Mouse (Mus musculus) liver, embryonic 15.5 days (tissue): Measurements from ENCODE around the gene Gmpr. TPM values are rescaled to one million over a fixed set of nuclear protein-coding genes. Genes with fewer than 3 reads are reported as not detected.

Experiments used
- ATAC-seq: fragments of 200-750 bp; cut with Nextera tagmentation; 2 replicates; pipeline ENCODE4 v1.8.0; 2017; ENCODE audit warnings: moderate number of reproducible peaks, mild to moderate bottlenecking, moderate library complexity; ENCODE audit not compliant: insufficient read depth
- H3K27ac ChIP-seq: fragments of 300-500 bp; sonication (generic); replicated peaks from 2 replicates; pipeline ENCODE4 v1.5.1; 2015; ENCODE audit warnings: mild to moderate bottlenecking, inconsistent platforms
- H3K27me3 ChIP-seq: fragments of 300-500 bp; sonication (generic); 2 replicates; pipeline ENCODE4 v1.6.1; 2015; ENCODE audit warnings: mild to moderate bottlenecking, inconsistent platforms
- H3K36me3 ChIP-seq: fragments of 300-500 bp; sonication (generic); replicated peaks from 2 replicates; pipeline ENCODE4 v1.6.1; 2015; ENCODE audit warnings: moderate library complexity, mild to moderate bottlenecking, inconsistent platforms
- H3K4me1 ChIP-seq: fragments of 300-500 bp; sonication (generic); replicated peaks from 2 replicates; pipeline ENCODE4 v1.6.1; 2015; ENCODE audit warnings: inconsistent platforms
- H3K4me2 ChIP-seq: fragments of 300-500 bp; sonication (generic); 2 replicates; pipeline ENCODE4 v1.6.1; 2015; ENCODE audit warnings: moderate library complexity, mild to moderate bottlenecking, inconsistent platforms
- H3K4me3 ChIP-seq: fragments of 300-500 bp; sonication (generic); replicated peaks from 2 replicates; pipeline ENCODE4 v1.5.1; 2015; ENCODE audit warnings: mild to moderate bottlenecking, inconsistent platforms
- H3K9ac ChIP-seq: fragments of 300-500 bp; sonication (generic); 2 replicates; pipeline ENCODE4 v1.6.1; 2015; ENCODE audit warnings: moderate library complexity, mild to moderate bottlenecking, inconsistent platforms
- H3K9me3 ChIP-seq: fragments of 300-500 bp; sonication (generic); replicated peaks from 2 replicates; pipeline ENCODE4 v1.6.1; 2016; ENCODE audit warnings: inconsistent platforms
- WGBS: fragments of 180-500 bp; shearing (Covaris S2); methylation state at CpG from one replicate; pipeline ENCODE4 v1.1.7; 2015; ENCODE audit warnings: mixed read lengths; ENCODE audit not compliant: insufficient replicate concordance; 5-methylcytosine and 5-hydroxymethylcytosine counted together
- polyA plus RNA-seq: library from polyadenylated mRNA; unstranded; fragments of >200 nt; fragmentation: Nextera tagmentation; extraction: Ambion mirVana; gene quantifications from 2 replicates; pipeline ENCODE4 v1.2.1, GENCODE M21; 2015

Gene Gmpr
- polyA plus RNA-seq, 1 experiment from 2014 or later, result 265 TPM

DNA sequence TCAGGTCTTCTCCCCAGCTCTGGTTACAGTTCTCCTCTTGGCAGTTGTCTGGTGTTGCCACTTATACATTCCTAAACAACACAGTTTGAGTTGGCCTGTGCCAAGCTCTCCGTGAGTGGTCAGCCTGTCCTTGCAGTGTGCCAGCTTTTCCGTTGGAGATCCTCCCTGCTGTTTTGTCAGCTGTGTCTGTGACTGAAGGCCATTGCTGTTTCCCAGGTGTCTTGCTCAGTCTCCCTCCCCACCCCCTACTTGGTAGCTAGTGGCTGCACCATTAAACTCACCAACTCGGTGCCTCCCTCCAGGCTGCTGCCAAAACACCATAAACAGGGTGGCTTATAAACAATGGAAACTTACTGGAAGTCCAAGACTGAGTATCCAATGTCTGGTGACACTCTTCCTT is 17.1 kb downstream of the Gmpr start:
- 82% methylated on average over 3 of the region's 3 CpGs for WGBS
- no peak overlapping the region for H3K4me2 ChIP-seq
- no peak overlapping the region for H3K4me3 ChIP-seq
- H3K9me3 ChIP-seq, result no peaks in the 10 kb centered on the region
- peaks cover 88% of the 10 kb centered on the region for H3K4me1 ChIP-seq
- peaks cover 80% of the 10 kb centered on the region for H3K36me3 ChIP-seq
- no peak for ATAC-seq
- peak overlapping the region; percentile 100 for H3K27ac ChIP-seq
- peak overlapping the region; percentile 9; the same call in 1 of the 2 replicates for H3K9ac ChIP-seq
- no peaks in the 10 kb centered on the region for H3K27me3 ChIP-seq

DNA sequence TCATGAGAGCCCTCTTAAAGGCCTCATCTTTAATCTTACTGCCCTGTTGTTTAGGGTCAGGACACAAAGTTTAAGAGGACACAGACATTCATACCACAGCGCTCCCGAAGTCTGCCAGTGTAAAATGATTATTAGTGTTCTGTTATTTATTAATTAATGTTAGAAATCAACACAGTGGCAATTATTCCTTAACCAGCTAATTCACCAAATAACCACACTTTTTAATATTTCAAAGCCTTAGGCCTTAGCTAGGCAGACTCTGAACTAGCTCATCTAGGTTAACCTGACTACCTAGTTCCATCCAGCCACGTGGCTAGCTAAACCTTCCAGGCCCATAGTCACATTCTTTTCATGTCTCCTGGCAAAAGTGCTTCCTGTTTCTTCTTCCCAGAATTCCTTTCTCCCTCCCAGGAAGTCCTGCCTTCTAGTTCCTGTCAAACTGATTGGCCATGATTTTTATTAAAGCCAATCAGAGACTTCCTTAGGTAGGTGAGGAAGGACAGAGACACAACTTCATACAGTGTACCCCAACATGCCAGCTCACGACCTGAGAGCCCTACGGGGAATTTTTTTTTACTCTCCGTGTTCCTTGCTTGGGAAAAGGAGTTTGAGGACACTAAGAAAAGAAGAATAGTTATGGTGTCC is 17.7 kb downstream of the Gmpr start:
- no peak for ATAC-seq
- Histone ChIP-seq H3K9me3 (no peaks in the 10 kb centered on the region), H3K9ac (peak overlapping the region; percentile 26), H3K27ac (peak overlapping the region; percentile 100), H3K4me1 (peaks cover 92% of the 10 kb centered on the region), H3K4me2 (no peak overlapping the region), H3K4me3 (no peak overlapping the region), H3K27me3 (no peaks in the 10 kb centered on the region), H3K36me3 (peaks cover 80% of the 10 kb centered on the region)
- WGBS, result 85% methylated on average over 6 of the region's 6 CpGs

DNA sequence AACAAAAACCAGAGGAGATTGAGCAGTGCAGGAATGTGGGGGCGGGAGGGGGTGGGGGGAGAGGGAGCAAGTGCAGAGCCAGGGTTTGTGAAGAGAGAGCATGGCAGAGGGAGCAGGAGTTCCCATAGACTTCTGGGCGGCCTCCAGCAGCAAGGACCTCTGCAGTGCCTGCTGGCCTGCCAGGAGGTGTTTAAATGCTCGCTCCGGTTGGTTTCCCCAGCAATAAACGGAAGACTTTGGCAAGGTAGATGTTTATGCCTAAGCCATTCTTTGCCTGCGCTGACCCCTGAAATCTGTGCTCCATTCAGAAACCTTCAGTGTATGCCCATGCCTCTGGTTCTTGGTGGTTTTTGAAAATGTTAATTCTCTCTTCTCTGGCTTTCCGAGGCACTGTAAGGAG is 19.0 kb downstream of the Gmpr start:
- peak overlapping the region; percentile 100 for H3K27ac ChIP-seq
- ATAC-seq, result no peak
- H3K4me1 ChIP-seq, result peaks cover 92% of the 10 kb centered on the region
- H3K4me3 ChIP-seq, result no peak overlapping the region; the same call in 1 of the 2 replicates
- WGBS, result 82% methylated on average over 7 of the region's 7 CpGs
- H3K36me3 ChIP-seq, result peaks cover 80% of the 10 kb centered on the region
- peak overlapping the region; percentile 73 for H3K4me2 ChIP-seq
- no peaks in the 10 kb centered on the region for H3K9me3 ChIP-seq
- peak overlapping the region; percentile 58 for H3K9ac ChIP-seq
- H3K27me3 ChIP-seq, result no peaks in the 10 kb centered on the region

DNA sequence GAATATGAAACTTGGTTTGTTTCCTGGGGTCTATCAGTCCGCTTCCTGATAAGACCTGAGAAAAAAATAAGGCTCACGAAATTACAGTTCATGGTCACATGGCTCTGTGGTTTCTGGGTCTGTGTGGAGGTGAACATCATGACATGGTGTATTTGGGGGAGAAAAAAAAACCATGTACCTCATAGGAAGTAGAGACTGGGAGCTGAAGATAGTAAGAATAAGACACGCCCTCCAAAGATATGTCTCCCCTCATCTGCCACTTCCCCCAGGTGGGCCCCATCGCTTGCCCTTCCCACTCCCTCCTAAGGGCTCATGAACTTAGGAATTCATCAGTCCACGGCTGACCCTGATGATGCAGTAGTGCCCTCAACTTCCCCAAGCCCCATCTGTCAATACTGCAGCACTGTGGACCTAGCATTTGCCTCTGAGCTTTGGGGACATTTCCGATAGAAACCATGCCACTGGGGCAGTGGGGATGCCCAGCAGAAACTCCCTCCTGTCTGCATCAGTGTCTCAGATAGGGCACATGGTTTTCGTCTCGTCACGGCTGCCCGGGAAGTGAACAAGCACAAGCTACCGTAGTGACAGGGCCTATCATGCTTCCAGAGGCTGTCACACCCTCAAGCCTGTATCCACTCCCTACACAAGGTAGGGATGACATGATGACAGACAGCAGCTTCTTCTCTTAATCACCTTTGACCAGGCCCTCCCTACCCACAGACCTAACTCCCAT is 20.2 kb downstream of the Gmpr start:
- H3K4me1 ChIP-seq, result peaks cover 98% of the 10 kb centered on the region
- H3K9ac ChIP-seq, result peak overlapping the region; percentile 58
- ATAC-seq, result peak; percentile 98
- peak overlapping the region; percentile 73 for H3K4me2 ChIP-seq
- 21% methylated on average over 11 of the region's 11 CpGs for WGBS
- no peaks in the 10 kb centered on the region for H3K9me3 ChIP-seq
- peak overlapping the region; percentile 100 for H3K27ac ChIP-seq
- peaks cover 80% of the 10 kb centered on the region for H3K36me3 ChIP-seq
- H3K4me3 ChIP-seq, result peak overlapping the region; percentile 35
- no peaks in the 10 kb centered on the region for H3K27me3 ChIP-seq

DNA sequence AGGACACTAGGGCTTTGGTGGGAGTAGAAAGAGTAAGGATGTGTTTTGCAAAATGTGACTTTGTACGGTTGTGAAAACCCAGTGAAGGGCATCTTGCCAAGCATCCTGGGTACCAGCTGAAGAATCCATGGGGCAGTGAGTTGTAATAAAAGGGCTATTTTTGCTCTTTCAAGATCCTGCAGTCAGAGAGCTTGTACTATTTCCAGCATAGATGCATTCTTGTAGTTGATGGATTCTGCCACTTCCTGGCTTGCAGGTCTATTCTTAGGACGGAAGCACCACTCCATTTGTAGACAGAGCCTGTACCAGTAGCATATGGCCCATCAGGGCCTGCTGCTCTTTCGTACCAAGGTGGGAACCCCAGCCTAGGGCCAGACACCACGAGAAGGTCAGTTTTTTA is 21.5 kb downstream of the Gmpr start:
- peaks cover 80% of the 10 kb centered on the region for H3K36me3 ChIP-seq
- H3K27ac ChIP-seq, result peak overlapping the region; percentile 100
- peak overlapping the region; percentile 13; the same call in 1 of the 2 replicates for H3K9ac ChIP-seq
- H3K4me1 ChIP-seq, result peaks cover 96% of the 10 kb centered on the region
- no peaks in the 10 kb centered on the region for H3K27me3 ChIP-seq
- H3K4me3 ChIP-seq, result no peak overlapping the region
- no peaks in the 10 kb centered on the region for H3K9me3 ChIP-seq
- H3K4me2 ChIP-seq, result 0 out of 2 replicates have a peak overlapping the region, but pooled peaks have one; percentile 3
- WGBS, result 85% methylated on average over 4 of the region's 4 CpGs
- ATAC-seq, result no peak

DNA sequence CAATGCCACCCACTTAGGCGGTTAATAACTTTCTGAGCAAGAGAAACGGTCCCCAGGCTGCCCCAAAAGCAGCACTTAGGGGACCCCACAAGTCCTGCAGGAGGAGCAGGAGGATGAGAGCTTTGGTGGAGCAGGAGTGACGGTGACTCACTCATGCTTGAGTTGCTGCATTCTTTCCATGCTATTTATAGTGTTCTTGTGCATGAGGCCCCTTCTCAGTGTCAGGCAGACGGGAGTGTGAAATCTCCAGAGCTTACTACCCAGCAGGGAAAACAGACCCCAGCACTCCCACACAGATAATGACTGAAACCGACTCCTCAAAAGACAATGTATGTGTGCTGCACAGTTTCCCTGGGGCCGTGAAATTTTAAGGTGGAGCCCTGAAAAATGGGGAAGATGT is 23.5 kb downstream of the Gmpr start:
- no peaks in the 10 kb centered on the region for H3K9me3 ChIP-seq
- peaks cover 80% of the 10 kb centered on the region for H3K36me3 ChIP-seq
- H3K9ac ChIP-seq, result peak overlapping the region; percentile 7; the same call in 1 of the 2 replicates
- 35% methylated on average over 6 of the region's 6 CpGs for WGBS
- no peak overlapping the region for H3K4me3 ChIP-seq
- H3K27me3 ChIP-seq, result no peaks in the 10 kb centered on the region
- ATAC-seq, result no peak
- H3K4me1 ChIP-seq, result peaks cover 93% of the 10 kb centered on the region
- no peak overlapping the region for H3K4me2 ChIP-seq
- peak overlapping the region; percentile 100 for H3K27ac ChIP-seq

DNA sequence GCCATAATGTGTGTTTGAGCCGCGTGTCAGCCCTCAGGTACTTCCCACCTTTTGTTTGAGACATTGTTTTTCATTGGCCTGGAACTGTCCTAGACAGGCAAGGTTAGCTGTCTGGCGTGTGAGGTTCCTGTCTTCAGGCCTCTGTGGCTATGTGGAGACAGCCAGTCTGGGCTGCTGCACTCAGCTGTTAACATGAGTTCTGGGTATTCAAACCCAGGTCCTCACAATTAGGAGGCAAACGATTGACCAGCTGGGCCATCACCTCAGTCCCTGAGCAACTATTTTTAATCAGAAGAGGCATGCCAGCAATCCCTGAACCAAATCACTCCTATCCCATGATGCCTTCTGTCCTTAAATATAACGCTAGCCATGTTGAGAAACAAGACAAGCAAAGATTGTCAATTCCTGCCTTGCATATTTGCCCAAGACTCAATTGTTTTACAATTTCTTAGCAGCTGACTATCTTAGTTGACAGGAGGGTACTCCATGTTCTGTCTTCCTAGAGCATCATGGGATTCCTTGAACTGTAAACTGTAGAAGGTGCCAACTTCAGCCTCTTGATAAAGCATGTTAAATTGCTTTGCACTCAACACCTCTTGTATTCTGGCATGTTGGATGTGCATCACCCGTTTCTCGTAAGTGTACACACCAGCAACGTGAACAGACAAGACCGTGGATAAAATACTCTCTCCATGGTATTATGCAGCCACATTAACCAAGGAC is 28.6 kb downstream of the Gmpr start:
- peak overlapping the region; percentile 25; the same call in 1 of the 2 replicates for H3K27ac ChIP-seq
- no peaks in the 10 kb centered on the region for H3K27me3 ChIP-seq
- H3K9ac ChIP-seq, result no peak overlapping the region
- H3K36me3 ChIP-seq, result peaks cover 98% of the 10 kb centered on the region
- H3K9me3 ChIP-seq, result no peaks in the 10 kb centered on the region
- WGBS, result 89% methylated on average over 9 of the region's 9 CpGs
- ATAC-seq, result no peak
- no peak overlapping the region for H3K4me2 ChIP-seq
- no peak overlapping the region for H3K4me3 ChIP-seq
- H3K4me1 ChIP-seq, result peaks cover 78% of the 10 kb centered on the region

DNA sequence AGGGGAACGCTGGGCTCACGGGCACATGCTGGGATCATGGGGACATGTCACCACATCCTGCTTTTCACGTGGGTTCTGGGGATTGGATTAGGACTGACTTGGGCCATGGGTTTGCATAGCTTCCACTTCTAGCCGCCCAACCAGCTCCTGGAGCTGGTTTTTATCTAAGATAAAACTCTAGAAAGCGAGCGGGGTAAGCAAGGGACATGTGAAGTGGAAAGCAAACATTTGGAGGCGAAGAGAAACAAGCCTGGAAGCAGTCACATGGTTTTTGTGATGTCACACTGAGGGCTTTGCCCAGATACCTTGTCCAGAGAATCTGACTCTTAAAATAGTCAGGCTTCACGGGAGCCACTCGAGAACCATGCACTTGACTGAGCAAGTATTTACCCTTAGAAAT is 29.9 kb downstream of the Gmpr start:
- WGBS, result 65% methylated on average over 9 of the region's 9 CpGs
- Histone ChIP-seq H3K9me3 (no peaks in the 10 kb centered on the region), H3K27me3 (no peaks in the 10 kb centered on the region), H3K4me1 (peaks cover 71% of the 10 kb centered on the region), H3K4me3 (no peak overlapping the region), H3K9ac (no peak overlapping the region), H3K36me3 (peaks cover 98% of the 10 kb centered on the region), H3K4me2 (no peak overlapping the region), H3K27ac (peak overlapping the region; percentile 45)
- ATAC-seq, result no peak

DNA sequence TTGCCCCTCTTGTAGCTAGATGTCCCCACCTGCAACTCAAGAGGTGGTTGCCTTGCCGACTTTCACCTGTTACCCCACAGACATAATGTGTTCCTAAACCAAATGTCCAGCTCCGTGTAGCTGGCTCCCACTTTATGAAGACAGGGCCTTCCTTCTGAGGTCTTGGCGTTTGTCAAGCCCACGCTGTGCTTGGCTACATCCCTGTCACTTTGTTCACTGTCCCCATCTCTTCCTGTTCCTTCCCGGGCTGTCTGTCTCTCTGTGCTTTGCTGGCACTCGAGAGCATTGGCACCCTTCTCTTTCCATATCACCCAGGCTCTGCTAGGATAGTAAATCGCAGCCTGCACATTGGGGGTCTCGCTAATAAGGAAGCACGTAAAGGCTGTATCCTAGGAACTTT is 30.8 kb downstream of the Gmpr start:
- peaks cover 98% of the 10 kb centered on the region for H3K36me3 ChIP-seq
- H3K27me3 ChIP-seq, result no peaks in the 10 kb centered on the region
- WGBS, result 77% methylated on average over 9 of the region's 9 CpGs
- H3K9me3 ChIP-seq, result no peaks in the 10 kb centered on the region
- no peak for ATAC-seq
- H3K4me1 ChIP-seq, result peaks cover 71% of the 10 kb centered on the region
- H3K4me2 ChIP-seq, result no peak overlapping the region
- peak overlapping the region; percentile 75 for H3K27ac ChIP-seq
- H3K4me3 ChIP-seq, result no peak overlapping the region
- no peak overlapping the region for H3K9ac ChIP-seq

DNA sequence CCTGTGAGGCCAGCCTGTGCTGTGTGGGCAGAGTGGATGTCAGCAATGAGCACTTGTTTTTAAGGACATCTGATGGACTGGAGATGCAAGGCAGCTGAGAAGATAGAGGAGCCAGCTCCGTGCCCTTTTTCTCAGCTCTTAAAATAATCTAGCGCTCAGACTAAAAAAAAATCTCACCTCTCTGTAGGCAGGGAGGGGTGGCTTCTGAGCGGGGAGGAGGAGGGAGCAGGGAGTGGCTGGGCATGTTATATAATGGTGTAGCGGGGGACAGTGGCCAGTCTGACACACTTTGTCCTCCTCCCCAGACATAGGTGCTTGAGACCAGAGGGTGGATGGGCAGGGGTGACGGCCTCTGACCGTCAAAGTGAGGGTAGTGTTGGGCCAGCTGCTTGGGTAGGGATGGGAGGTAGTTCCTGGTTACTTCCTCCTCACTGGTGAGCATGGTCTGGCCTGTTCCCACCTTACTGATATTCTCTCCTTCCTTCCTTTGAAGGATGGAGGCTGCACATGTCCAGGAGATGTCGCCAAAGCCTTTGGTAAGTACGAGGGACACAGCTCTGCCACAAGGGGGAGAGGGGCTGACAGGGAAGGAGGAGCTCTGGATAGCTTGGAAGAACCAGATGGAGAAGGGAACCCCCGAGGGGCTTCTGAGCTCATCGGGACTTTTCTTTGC is 31.4 kb downstream of the Gmpr start:
- ATAC-seq, result peak; percentile 62
- 28% methylated on average over 10 of the region's 10 CpGs for WGBS
- H3K4me3 ChIP-seq, result no peak overlapping the region
- peaks cover 72% of the 10 kb centered on the region for H3K4me1 ChIP-seq
- H3K27ac ChIP-seq, result peak overlapping the region; percentile 75
- H3K4me2 ChIP-seq, result peak overlapping the region; percentile 43
- no peaks in the 10 kb centered on the region for H3K9me3 ChIP-seq
- peaks cover 98% of the 10 kb centered on the region for H3K36me3 ChIP-seq
- H3K9ac ChIP-seq, result peak overlapping the region; percentile 25; the same call in 1 of the 2 replicates
- no peaks in the 10 kb centered on the region for H3K27me3 ChIP-seq
